Mouse (Mus musculus): ENCODE measurements around the gene Mkrn2os.

DNA sequence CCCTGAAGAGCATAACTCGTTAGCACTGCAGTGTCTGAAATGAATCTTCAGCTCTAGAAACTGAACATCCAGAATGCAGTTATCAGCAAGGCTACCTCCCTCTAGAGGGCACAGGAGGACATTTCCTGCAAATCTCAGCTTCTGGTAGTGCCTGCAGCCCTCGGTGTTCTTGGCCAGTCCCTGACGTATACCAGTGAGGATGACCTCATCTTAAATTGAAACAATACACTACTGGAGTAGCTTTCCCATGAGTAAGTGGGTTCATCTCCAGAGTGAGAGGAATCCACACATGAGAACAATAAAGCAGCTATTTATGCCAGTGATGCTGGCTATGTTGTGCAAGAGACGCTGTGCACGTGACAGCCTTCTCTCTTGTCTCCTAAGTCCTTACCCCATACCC, 36.9 kb downstream of the Mkrn2os start:
- TF ChIP-seq CTCF (IDR thresholded peaks at IDR 0.05; ENCODE audit: low read depth, low read length): no peak
- no peak for TF ChIP-seq GATA1 (IDR thresholded peaks at IDR 0.05; ENCODE audit: borderline replicate concordance, low read length)
- no peak for TF ChIP-seq TAL1 (conservative IDR thresholded peaks at IDR 0.05; ENCODE audit: low read depth, low read length)
- TF ChIP-seq POLR2AphosphoS5 (IDR thresholded peaks at IDR 0.05; ENCODE audit: insufficient replicate concordance, low read depth, low read length): no peak

Measured in G1E (cell line).